In genomic region chr5:63986337-63986736, GRCm38 (mm10) we compare ENCODE assay signal across 17 mouse cellular contexts. TPM values are rescaled to one million over a fixed set of nuclear protein-coding genes. Genes with fewer than 3 reads are reported as not detected.
DNase-seq lines count a peak whose midpoint lies in the region; TF ChIP-seq lines count a peak whose summit lies in the region.
"Had no signal": no experiment of that assay in that cellular context is flagged by ENCODE, and none has a peak within 500 bp of the region (broad histone marks: within the 10 kb centered on the region; RNA-seq: fewer than 3 reads in every experiment).

No protein-coding gene starts in this region.

- peak; percentile 33 to 61 for DNase-seq in cerebellum, adult 2 months
- DNase-seq in cerebellum, adult 8-10 months = no peak
- peak; percentile 45 for DNase-seq in cerebellum, adult 9-11 months
- no peak for DNase-seq in cerebellum, adult 11 months
- peak; percentile 49 for DNase-seq in brain, adult 2 months (ENCODE audit: low read depth, low spot score)
- DNase-seq in brain, embryonic 14.5 days (ENCODE audit: low read depth) = peak; percentile 18
- DNase-seq in layer of hippocampus, postnatal 10 days (ENCODE audit: low spot score in 2 of 2) = no peak
- no peak for DNase-seq in frontal cortex, postnatal 25 days (ENCODE audit: low spot score in 2 of 2)
- DNase-seq: adrenal gland, adult 2 months; adrenal gland, postnatal 10 days; adrenal gland, postnatal 25 days; forebrain, postnatal 0 days; gastrocnemius, adult 2 months; gastrocnemius, postnatal 10 days had no signal

- H3K27me3 ChIP-seq in cerebellum, adult 2 months (ENCODE audit: control insufficient read depth, insufficient read depth, low read length) = no peaks in the 10 kb centered on the region
- H3K27me3 ChIP-seq: embryonic facial prominence, embryonic 12.5 days; forebrain, embryonic 15.5 days had no signal

- no peak overlapping the region for H3K4me3 ChIP-seq in cerebellum, adult 2 months (replicated peaks; ENCODE audit: insufficient read depth, low read depth, low read length)
- H3K4me3 ChIP-seq: embryonic facial prominence, embryonic 10.5 days; embryonic facial prominence, embryonic 12.5 days; forebrain, embryonic 15.5 days; gastrocnemius, adult 2 months had no signal

- WGBS in cerebellum, adult 2 months = 30% methylated on average over 6 of the region's 6 CpGs

- no peak for TF ChIP-seq CTCF in cerebellum, adult 2 months (IDR thresholded peaks at IDR 0.05; ENCODE audit: borderline replicate concordance, insufficient read depth, low read depth, low read length)
- TF ChIP-seq CTCF in brain, embryonic 14.5 days (IDR thresholded peaks at IDR 0.05; ENCODE audit: borderline replicate concordance, extremely low read depth, insufficient read depth, insufficient read length) = no peak

- no peaks in the 10 kb centered on the region; the same call in none of the 2 replicates for H3K4me1 ChIP-seq in cerebellum, adult 2 months (ENCODE audit: control insufficient read depth, insufficient read depth, low read length)
- H3K4me1 ChIP-seq: embryonic facial prominence, embryonic 10.5 days; embryonic facial prominence, embryonic 12.5 days; forebrain, embryonic 15.5 days had no signal

- H3K27ac ChIP-seq in cerebellum, adult 2 months (ENCODE audit: insufficient read depth, low read length) = no peak overlapping the region
- H3K27ac ChIP-seq: embryonic facial prominence, embryonic 10.5 days; embryonic facial prominence, embryonic 12.5 days; forebrain, embryonic 15.5 days; gastrocnemius, adult 2 months had no signal

- no peak for TF ChIP-seq POLR2A in cerebellum, adult 2 months (IDR thresholded peaks at IDR 0.05; ENCODE audit: borderline replicate concordance, insufficient read depth, low read length)
- TF ChIP-seq POLR2A in brain, embryonic 14.5 days (IDR thresholded peaks at IDR 0.05; ENCODE audit: borderline replicate concordance, extremely low read depth, insufficient read depth, insufficient read length, poor library complexity, severe bottlenecking) = no peak

RNA-seq across cellular contexts. Expression of gene Rell1, which starts 17.6 kb away (rescaled TPM):
- polyA plus RNA-seq in cerebellum, adult 2 months (2012; rRNA removed) = 10.5 and 13.3 TPM in 2 replicates
- 8.0 and 8.1 TPM in 2 replicates for polyA plus RNA-seq in brain, embryonic 14.5 days (2012; rRNA removed)
- total RNA-seq in layer of hippocampus, postnatal 10 days (2021) = 10 to 100 TPM; 15.2 to 16.6 TPM

Comparison
In these comparisons a context has a peak if more than half of its experiments do, and no peak if none do; other contexts are left out.
1. DNase-seq: peak in cerebellum, adult 2 months (2 of 2), cerebellum, adult 9-11 months (single experiment), brain, adult 2 months (single experiment) and brain, embryonic 14.5 days (single experiment); none in cerebellum, adult 8-10 months (single experiment), cerebellum, adult 11 months (single experiment), layer of hippocampus, postnatal 10 days (0 of 2) and frontal cortex, postnatal 25 days (0 of 2).